Mouse (Mus musculus) midbrain, embryonic 15.5 days (tissue): ENCODE data around the gene Lhx4. TPM values are rescaled to one million over a fixed set of nuclear protein-coding genes. Genes with fewer than 3 reads are reported as not detected.

Source experiments
- ATAC-seq: fragments of 200-750 bp; cut with Nextera tagmentation; replicated peaks from 2 replicates; pipeline ENCODE4 v1.8.0; 2017; ENCODE audit warnings: moderate TSS enrichment
- H3K27ac ChIP-seq: fragments of 300-500 bp; sonication (generic); 2 replicates; pipeline ENCODE4 v1.5.1; 2015; ENCODE audit warnings: mild to moderate bottlenecking, inconsistent platforms
- H3K27me3 ChIP-seq: fragments of 300-500 bp; sonication (generic); replicated peaks from 2 replicates; pipeline ENCODE4 v1.6.1; 2015; ENCODE audit warnings: inconsistent platforms
- H3K36me3 ChIP-seq: fragments of 300-500 bp; sonication (generic); replicated peaks from 2 replicates; pipeline ENCODE4 v1.6.1; 2015; ENCODE audit warnings: inconsistent platforms
- H3K4me1 ChIP-seq: fragments of 300-500 bp; sonication (generic); 2 replicates; pipeline ENCODE4 v1.6.1; 2015; ENCODE audit warnings: inconsistent platforms
- H3K4me2 ChIP-seq: fragments of 300-500 bp; sonication (generic); 2 replicates; pipeline ENCODE4 v1.6.1; 2015; ENCODE audit warnings: inconsistent platforms, mild to moderate bottlenecking, moderate library complexity
- H3K4me3 ChIP-seq: fragments of 300-500 bp; sonication (generic); 2 replicates; pipeline ENCODE4 v1.5.1; 2015; ENCODE audit warnings: mild to moderate bottlenecking, inconsistent platforms
- H3K9ac ChIP-seq: fragments of 300-500 bp; sonication (generic); 2 replicates; pipeline ENCODE4 v1.6.1; 2015; ENCODE audit warnings: mild to moderate bottlenecking, inconsistent platforms
- H3K9me3 ChIP-seq: fragments of 300-500 bp; sonication (generic); 2 replicates; pipeline ENCODE4 v1.6.1; 2016; ENCODE audit warnings: inconsistent platforms
- WGBS: fragments of 180-500 bp; shearing (Covaris S2); methylation state at CpG from one replicate; pipeline ENCODE4 v1.1.7; 2015; ENCODE audit warnings: mixed read lengths; 5-methylcytosine and 5-hydroxymethylcytosine counted together
- polyA plus RNA-seq: library from polyadenylated mRNA; unstranded; fragments of >200 nt; fragmentation: Nextera tagmentation; extraction: Ambion mirVana; gene quantifications from 2 replicates; pipeline ENCODE4 v1.2.1, GENCODE M21; 2015

Gene Lhx4
- polyA plus RNA-seq, 1 experiment from 2014 or later, result 1.6 TPM

GRCm38 (mm10) chr1:155777641-155778625 is 26.4 kb upstream of the Lhx4 start:
- no peak overlapping the region for H3K9ac ChIP-seq

GRCm38 (mm10) chr1:155759167-155759566 is 7.7 kb upstream of the Lhx4 start:
- Histone ChIP-seq H3K4me3 (no peak overlapping the region), H3K9ac (no peak overlapping the region), H3K9me3 (no peaks in the 10 kb centered on the region), H3K4me1 (no peaks in the 10 kb centered on the region), H3K36me3 (no peaks in the 10 kb centered on the region), H3K4me2 (no peak overlapping the region), H3K27me3 (peaks cover 43% of the 10 kb centered on the region), H3K27ac (no peak overlapping the region)
- 32% methylated on average over 12 of the region's 12 CpGs for WGBS
- ATAC-seq, result peak; percentile 84

More at GRCm38 (mm10) chr1:155777641-155778625, 26.4 kb upstream of the Lhx4 start:
- H3K27me3 ChIP-seq, result 0 out of 2 replicates have a peak, but pooled peaks cover 13% of the 10 kb centered on the region
- peak; percentile 37; the same call in 1 of the 2 replicates for ATAC-seq
- no peak overlapping the region for H3K27ac ChIP-seq
- H3K4me1 ChIP-seq, result no peaks in the 10 kb centered on the region
- H3K9me3 ChIP-seq, result 0 out of 2 replicates have a peak, but pooled peaks cover 4% of the 10 kb centered on the region
- no peak overlapping the region for H3K4me3 ChIP-seq
- 57% methylated on average over 14 of the region's 14 CpGs for WGBS
- peaks cover 8% of the 10 kb centered on the region; the same call in 1 of the 2 replicates for H3K36me3 ChIP-seq
- no peak overlapping the region for H3K4me2 ChIP-seq

- no peak overlapping the region for H3K9ac ChIP-seq
- ATAC-seq, result 0 out of 2 replicates have a peak, but pooled peaks have one; percentile 27
- 53% methylated on average over 4 of the region's 4 CpGs for WGBS
These were observed 7.2 kb upstream of the Lhx4 start for GRCm38 (mm10) chr1:155758711-155759110.

GRCm38 (mm10) chr1:155757621-155758020 is 6.1 kb upstream of the Lhx4 start:
- Histone ChIP-seq H3K9ac (no peak overlapping the region), H3K4me2 (no peak overlapping the region), H3K27ac (no peak overlapping the region), H3K27me3 (peaks cover 51% of the 10 kb centered on the region), H3K4me3 (no peak overlapping the region), H3K4me1 (no peaks in the 10 kb centered on the region), H3K36me3 (no peaks in the 10 kb centered on the region), H3K9me3 (no peaks in the 10 kb centered on the region)
- ATAC-seq, result no peak
- 60% methylated on average over 7 of the region's 7 CpGs for WGBS

More at GRCm38 (mm10) chr1:155758711-155759110, 7.2 kb upstream of the Lhx4 start:
- no peaks in the 10 kb centered on the region for H3K4me1 ChIP-seq
- no peak overlapping the region for H3K4me3 ChIP-seq
- no peak overlapping the region for H3K27ac ChIP-seq
- H3K27me3 ChIP-seq, result peaks cover 47% of the 10 kb centered on the region
- no peaks in the 10 kb centered on the region for H3K9me3 ChIP-seq
- H3K36me3 ChIP-seq, result no peaks in the 10 kb centered on the region
- no peak overlapping the region for H3K4me2 ChIP-seq

- Histone ChIP-seq H3K36me3 (no peaks in the 10 kb centered on the region), H3K27me3 (peaks cover 63% of the 10 kb centered on the region), H3K9ac (no peak overlapping the region), H3K4me3 (no peak overlapping the region), H3K27ac (no peak overlapping the region), H3K4me2 (no peak overlapping the region), H3K9me3 (no peaks in the 10 kb centered on the region), H3K4me1 (no peaks in the 10 kb centered on the region)
- no peak for ATAC-seq
- 77% methylated on average over 9 of the region's 9 CpGs for WGBS
These were observed 1.9 kb upstream of the Lhx4 start for GRCm38 (mm10) chr1:155753411-155753810.

GRCm38 (mm10) chr1:155750517-155751178 is 836 bp downstream of the Lhx4 start:
- no peak for ATAC-seq
- Histone ChIP-seq H3K27me3 (peaks cover 84% of the 10 kb centered on the region), H3K4me3 (no peak overlapping the region), H3K36me3 (no peaks in the 10 kb centered on the region), H3K9ac (no peak overlapping the region), H3K4me2 (no peak overlapping the region), H3K27ac (no peak overlapping the region), H3K4me1 (no peaks in the 10 kb centered on the region), H3K9me3 (no peaks in the 10 kb centered on the region)
- WGBS, result 8% methylated on average over 11 of the region's 11 CpGs

DNA sequence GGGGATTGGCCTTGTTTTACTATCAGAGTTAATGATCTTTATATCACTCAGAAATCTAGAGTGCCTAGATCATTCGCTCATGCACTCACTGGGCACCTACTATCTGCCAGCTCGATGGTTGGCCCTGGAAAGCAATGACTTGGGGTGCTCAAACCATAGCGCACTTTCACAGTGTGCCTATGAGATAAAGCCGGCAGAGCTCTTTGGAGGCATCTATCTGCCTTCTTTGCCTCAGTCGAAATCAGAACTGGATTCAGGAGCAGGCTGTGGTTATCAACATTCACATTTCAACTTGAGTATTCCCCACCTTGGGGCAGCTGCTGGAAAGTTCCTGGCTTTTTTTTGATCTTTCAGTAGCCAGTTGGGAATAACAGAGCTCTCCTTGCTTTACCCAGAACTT is 3.6 kb downstream of the Lhx4 start:
- peaks cover 87% of the 10 kb centered on the region for H3K27me3 ChIP-seq
- no peak overlapping the region for H3K4me2 ChIP-seq
- no peak overlapping the region for H3K9ac ChIP-seq
- no peaks in the 10 kb centered on the region for H3K36me3 ChIP-seq
- no peak overlapping the region for H3K4me3 ChIP-seq
- H3K27ac ChIP-seq, result no peak overlapping the region
- H3K4me1 ChIP-seq, result peaks cover 3% of the 10 kb centered on the region
- H3K9me3 ChIP-seq, result no peaks in the 10 kb centered on the region
- WGBS, result 77% methylated on average over 5 of the region's 5 CpGs
- ATAC-seq, result no peak

DNA sequence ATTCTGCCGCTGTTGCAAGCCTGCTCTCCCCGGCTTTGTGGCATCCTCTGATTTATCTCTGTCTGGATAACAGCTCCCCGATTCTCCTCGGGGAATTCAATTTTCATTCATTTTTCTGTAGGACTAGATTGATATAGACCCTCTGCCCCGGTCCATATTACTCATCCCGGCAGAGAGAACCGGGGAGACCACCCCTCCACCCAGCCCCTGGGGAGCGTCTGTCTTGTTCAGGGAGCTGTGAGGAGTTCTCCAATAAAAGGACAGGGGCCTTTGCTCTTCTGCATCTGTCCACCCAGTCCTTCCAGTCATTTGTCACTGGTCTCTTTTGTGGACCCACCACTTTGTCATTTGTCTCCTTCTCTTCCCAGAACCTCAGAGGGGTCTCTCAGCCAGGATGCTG is 4.5 kb downstream of the Lhx4 start:
- WGBS, result 13% methylated on average over 8 of the region's 8 CpGs
- Histone ChIP-seq H3K9ac (no peak overlapping the region), H3K9me3 (no peaks in the 10 kb centered on the region), H3K4me1 (peaks cover 12% of the 10 kb centered on the region), H3K4me2 (no peak overlapping the region), H3K36me3 (no peaks in the 10 kb centered on the region), H3K27ac (no peak overlapping the region), H3K4me3 (no peak overlapping the region), H3K27me3 (peaks cover 87% of the 10 kb centered on the region)
- no peak for ATAC-seq

- H3K36me3 ChIP-seq, result no peaks in the 10 kb centered on the region
- ATAC-seq, result peak; percentile 62
These were observed 8.8 kb downstream of the Lhx4 start for GRCm38 (mm10) chr1:155742411-155743363.

DNA sequence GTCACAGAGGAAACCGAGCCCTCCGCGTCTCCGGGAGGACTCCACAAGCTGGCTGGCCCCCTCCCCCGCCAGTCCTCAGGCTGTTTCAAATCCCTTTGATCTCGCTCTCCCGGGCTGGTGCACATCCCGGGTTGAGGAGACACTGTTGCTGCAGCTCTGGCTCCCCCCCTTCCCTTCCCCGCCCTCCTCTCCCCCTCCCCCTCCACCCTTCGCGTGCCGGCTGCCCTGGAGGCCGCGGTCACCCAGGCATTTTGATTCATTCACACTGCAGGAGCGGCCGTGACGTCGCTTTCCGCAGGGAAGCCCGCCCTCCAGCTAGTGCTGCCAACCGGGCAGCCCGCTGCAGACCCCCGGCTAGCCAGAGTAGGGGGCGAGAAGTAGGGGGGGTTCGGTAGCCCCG is 9.5 kb downstream of the Lhx4 start:
- Histone ChIP-seq H3K4me1 (peaks cover 30% of the 10 kb centered on the region), H3K36me3 (no peaks in the 10 kb centered on the region), H3K27me3 (peaks cover 74% of the 10 kb centered on the region), H3K4me3 (peak overlapping the region; percentile 29), H3K9ac (no peak overlapping the region), H3K4me2 (peak overlapping the region; percentile 52), H3K9me3 (no peaks in the 10 kb centered on the region), H3K27ac (no peak overlapping the region)
- ATAC-seq, result peak; percentile 46
- 0% methylated on average over 26 of the region's 26 CpGs for WGBS

More at GRCm38 (mm10) chr1:155742411-155743363, 8.8 kb downstream of the Lhx4 start:
- H3K4me1 ChIP-seq, result peaks cover 30% of the 10 kb centered on the region
- under 1% methylated on average over 79 of the region's 81 CpGs for WGBS
- H3K9me3 ChIP-seq, result no peaks in the 10 kb centered on the region
- H3K27ac ChIP-seq, result no peak overlapping the region
- H3K4me3 ChIP-seq, result peak overlapping the region; percentile 29
- no peak overlapping the region for H3K9ac ChIP-seq
- peak overlapping the region; percentile 52 for H3K4me2 ChIP-seq
- H3K27me3 ChIP-seq, result peaks cover 74% of the 10 kb centered on the region

DNA sequence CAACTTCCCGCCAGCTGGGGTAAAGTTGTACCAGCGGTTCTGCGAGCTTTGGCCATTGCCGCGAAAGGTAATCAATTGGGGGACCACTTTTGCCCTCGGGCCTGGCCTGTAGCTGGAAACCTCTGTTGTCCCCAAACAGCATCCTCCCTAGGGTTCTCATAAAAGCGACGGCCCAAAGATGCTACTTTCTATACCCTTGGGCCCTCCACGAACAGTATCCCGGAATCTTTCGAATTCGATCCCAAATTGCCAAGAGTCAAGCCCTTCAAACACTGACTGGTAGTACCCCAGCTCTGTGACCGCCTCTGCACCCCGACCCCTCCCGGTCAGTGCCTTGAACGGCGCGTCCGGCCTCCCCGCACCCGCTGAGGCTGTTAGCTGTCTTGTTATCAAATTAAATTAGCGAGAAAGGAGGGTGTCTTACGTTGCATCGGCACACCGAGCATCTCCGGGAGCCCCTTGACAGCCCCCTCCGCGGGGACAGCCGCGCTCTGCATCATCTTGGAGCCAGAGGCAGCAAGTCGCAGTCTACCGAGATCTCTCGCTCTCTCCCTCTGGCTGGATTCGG is 10.0 kb downstream of the Lhx4 start:
- WGBS, result 0% methylated on average over 34 of the region's 34 CpGs
- H3K9ac ChIP-seq, result no peak overlapping the region
- H3K4me1 ChIP-seq, result peaks cover 30% of the 10 kb centered on the region
- H3K36me3 ChIP-seq, result no peaks in the 10 kb centered on the region
- H3K9me3 ChIP-seq, result no peaks in the 10 kb centered on the region
- no peak overlapping the region for H3K27ac ChIP-seq
- H3K4me2 ChIP-seq, result peak overlapping the region; percentile 52
- peaks cover 72% of the 10 kb centered on the region for H3K27me3 ChIP-seq
- peak; percentile 16; the same call in 1 of the 2 replicates for ATAC-seq
- peak overlapping the region; percentile 29 for H3K4me3 ChIP-seq
